Mouse (Mus musculus): ENCODE results near the gene Kirrel3. TPM values are rescaled to one million over a fixed set of nuclear protein-coding genes. Genes with fewer than 3 reads are reported as not detected.

Kirrel3 gene
- polyA plus RNA-seq, 1 experiment from 2014 or later = 0.06 TPM

DNA sequence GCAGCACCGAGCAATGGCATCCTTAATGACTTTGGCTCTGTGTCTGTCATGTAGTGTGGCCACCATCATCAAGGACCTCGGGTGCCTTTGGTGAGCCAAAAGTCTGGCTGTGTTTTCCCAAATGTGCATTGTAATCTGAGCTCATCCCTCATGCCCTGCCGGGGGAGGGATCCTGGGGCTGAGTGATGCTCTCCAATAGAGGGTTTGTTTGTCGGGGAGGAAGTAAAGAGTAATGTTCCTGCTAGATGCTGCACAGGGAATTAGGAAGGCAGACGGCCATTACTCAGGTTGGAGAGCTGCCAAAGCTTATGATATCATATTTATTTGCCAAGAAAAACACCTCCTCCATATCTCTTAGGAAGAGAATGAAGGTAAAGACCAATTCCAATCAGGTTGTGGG lies 401.1 kb downstream of the Kirrel3 start:
- ATAC-seq (ENCODE audit: low read depth) = no peak
- Histone ChIP-seq H3K4me3 (ENCODE audit: low read depth, low read length) (no peak overlapping the region), H3K4me1 (ENCODE audit: control insufficient read depth, low read depth, low read length) (no peaks in the 10 kb centered on the region), H3K27me3 (ENCODE audit: control insufficient read depth, insufficient read depth, low read depth, low read length) (no peaks in the 10 kb centered on the region), H3K27ac (ENCODE audit: low read length) (no peak overlapping the region), H3K9ac (ENCODE audit: low read depth, low read length) (no peak overlapping the region), H3K36me3 (ENCODE audit: control insufficient read depth, insufficient read depth) (no peaks in the 10 kb centered on the region), H3K4me2 (ENCODE audit: low read depth, low read length) (no peak overlapping the region), H3K9me3 (replicated peaks; ENCODE audit: control insufficient read depth, low read length) (no peaks in the 10 kb centered on the region)
- WGBS (ENCODE audit: insufficient replicate concordance) = 40% methylated on average over 5 of the region's 5 CpGs

- Histone ChIP-seq H3K4me3 (ENCODE audit: low read depth, low read length) (no peak overlapping the region), H3K9ac (ENCODE audit: low read depth, low read length) (no peak overlapping the region), H3K27ac (ENCODE audit: low read length) (no peak overlapping the region), H3K4me1 (ENCODE audit: control insufficient read depth, low read depth, low read length) (no peaks in the 10 kb centered on the region), H3K4me2 (ENCODE audit: low read depth, low read length) (no peak overlapping the region), H3K27me3 (ENCODE audit: control insufficient read depth, insufficient read depth, low read depth, low read length) (no peaks in the 10 kb centered on the region), H3K36me3 (ENCODE audit: control insufficient read depth, insufficient read depth) (no peaks in the 10 kb centered on the region), H3K9me3 (replicated peaks; ENCODE audit: control insufficient read depth, low read length) (no peaks in the 10 kb centered on the region)
- ATAC-seq (ENCODE audit: low read depth) = no peak
- WGBS (ENCODE audit: insufficient replicate concordance) = 23% methylated on average over 2 of the region's 2 CpGs
Observed at GRCm38 (mm10) chr9:34887196-34887595, 401.5 kb downstream of the Kirrel3 start.

GRCm38 (mm10) chr9:34888298-34888697 lies 402.6 kb downstream of the Kirrel3 start:
- no peak overlapping the region for H3K27ac ChIP-seq (ENCODE audit: low read length)
- no peak overlapping the region for H3K4me2 ChIP-seq (ENCODE audit: low read depth, low read length)
- no peak overlapping the region for H3K9ac ChIP-seq (ENCODE audit: low read depth, low read length)
- no peaks in the 10 kb centered on the region for H3K4me1 ChIP-seq (ENCODE audit: control insufficient read depth, low read depth, low read length)
- no peak for ATAC-seq (ENCODE audit: low read depth)
- H3K9me3 ChIP-seq (replicated peaks; ENCODE audit: control insufficient read depth, low read length) = no peaks in the 10 kb centered on the region
- H3K27me3 ChIP-seq (ENCODE audit: control insufficient read depth, insufficient read depth, low read depth, low read length) = no peaks in the 10 kb centered on the region
- no peaks in the 10 kb centered on the region for H3K36me3 ChIP-seq (ENCODE audit: control insufficient read depth, insufficient read depth)
- H3K4me3 ChIP-seq (ENCODE audit: low read depth, low read length) = no peak overlapping the region
- 63% methylated on average over 2 of the region's 2 CpGs for WGBS (ENCODE audit: insufficient replicate concordance)

DNA sequence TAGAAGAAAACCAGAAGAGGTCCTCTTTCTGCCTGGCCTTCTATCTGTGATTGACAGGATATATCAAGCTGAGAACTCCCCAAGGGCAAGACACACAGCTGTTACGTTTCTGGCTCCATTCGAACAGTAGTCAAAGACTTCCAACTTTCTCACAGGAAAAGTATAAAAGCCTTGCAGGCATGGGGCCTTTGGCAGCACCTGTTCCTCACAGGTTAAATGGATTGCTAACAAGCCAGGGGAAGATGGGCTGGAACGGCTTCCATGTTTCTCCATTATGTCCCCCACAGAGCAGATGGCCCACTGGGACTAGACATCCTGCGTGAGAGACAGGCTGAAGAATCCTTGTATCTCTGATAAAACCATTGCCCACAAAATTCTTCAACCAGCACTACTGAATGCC lies 415.5 kb downstream of the Kirrel3 start:
- Histone ChIP-seq H3K9me3 (replicated peaks; ENCODE audit: control insufficient read depth, low read length) (no peaks in the 10 kb centered on the region), H3K4me2 (ENCODE audit: low read depth, low read length) (no peak overlapping the region), H3K4me3 (ENCODE audit: low read depth, low read length) (no peak overlapping the region), H3K27ac (ENCODE audit: low read length) (no peak overlapping the region), H3K4me1 (ENCODE audit: control insufficient read depth, low read depth, low read length) (no peaks in the 10 kb centered on the region), H3K27me3 (ENCODE audit: control insufficient read depth, insufficient read depth, low read depth, low read length) (no peaks in the 10 kb centered on the region), H3K36me3 (ENCODE audit: control insufficient read depth, insufficient read depth) (no peaks in the 10 kb centered on the region), H3K9ac (ENCODE audit: low read depth, low read length) (no peak overlapping the region)
- ATAC-seq (ENCODE audit: low read depth) = no peak
- WGBS (ENCODE audit: insufficient replicate concordance) = 70% methylated on average over 4 of the region's 4 CpGs

DNA sequence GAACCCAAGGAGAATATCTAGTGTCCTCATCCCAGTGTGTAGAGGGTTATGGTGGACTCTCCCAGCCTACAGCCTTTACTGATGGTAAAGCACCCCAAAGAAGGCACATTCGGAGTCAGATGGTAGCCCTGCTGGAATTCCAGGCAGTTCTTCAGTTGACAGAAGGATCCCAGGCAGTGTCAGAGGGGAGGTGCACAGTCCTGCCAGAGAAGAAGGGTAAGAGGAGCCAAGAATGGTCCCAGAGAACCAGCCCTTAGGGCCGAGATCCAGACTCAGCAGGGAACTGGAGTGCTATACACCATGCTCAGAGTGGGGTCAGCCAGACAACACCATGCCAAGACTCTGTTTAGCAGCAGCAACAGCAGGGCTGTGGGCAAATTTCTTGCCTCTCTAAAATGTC lies 416.2 kb downstream of the Kirrel3 start:
- no peaks in the 10 kb centered on the region for H3K36me3 ChIP-seq (ENCODE audit: control insufficient read depth, insufficient read depth)
- no peak overlapping the region for H3K27ac ChIP-seq (ENCODE audit: low read length)
- H3K4me2 ChIP-seq (ENCODE audit: low read depth, low read length) = no peak overlapping the region
- no peaks in the 10 kb centered on the region for H3K4me1 ChIP-seq (ENCODE audit: control insufficient read depth, low read depth, low read length)
- no peak for ATAC-seq (ENCODE audit: low read depth)
- H3K9ac ChIP-seq (ENCODE audit: low read depth, low read length) = no peak overlapping the region
- WGBS (ENCODE audit: insufficient replicate concordance) = 44% methylated on average over 2 of the region's 2 CpGs
- no peaks in the 10 kb centered on the region for H3K9me3 ChIP-seq (replicated peaks; ENCODE audit: control insufficient read depth, low read length)
- H3K27me3 ChIP-seq (ENCODE audit: control insufficient read depth, insufficient read depth, low read depth, low read length) = no peaks in the 10 kb centered on the region
- no peak overlapping the region for H3K4me3 ChIP-seq (ENCODE audit: low read depth, low read length)

- Histone ChIP-seq H3K27me3 (ENCODE audit: control insufficient read depth, insufficient read depth, low read depth, low read length) (no peaks in the 10 kb centered on the region), H3K27ac (ENCODE audit: low read length) (no peak overlapping the region), H3K4me1 (ENCODE audit: control insufficient read depth, low read depth, low read length) (no peaks in the 10 kb centered on the region), H3K36me3 (ENCODE audit: control insufficient read depth, insufficient read depth) (no peaks in the 10 kb centered on the region), H3K4me3 (ENCODE audit: low read depth, low read length) (no peak overlapping the region), H3K9ac (ENCODE audit: low read depth, low read length) (no peak overlapping the region), H3K9me3 (replicated peaks; ENCODE audit: control insufficient read depth, low read length) (no peaks in the 10 kb centered on the region), H3K4me2 (ENCODE audit: low read depth, low read length) (no peak overlapping the region)
- WGBS (ENCODE audit: insufficient replicate concordance) = 64% methylated on average over 6 of the region's 6 CpGs
- ATAC-seq (ENCODE audit: low read depth) = no peak
Observed at GRCm38 (mm10) chr9:34905164-34905563, 419.5 kb downstream of the Kirrel3 start.

- no peaks in the 10 kb centered on the region for H3K4me1 ChIP-seq (ENCODE audit: control insufficient read depth, low read depth, low read length)
- no peak overlapping the region for H3K9ac ChIP-seq (ENCODE audit: low read depth, low read length)
- no peaks in the 10 kb centered on the region for H3K36me3 ChIP-seq (ENCODE audit: control insufficient read depth, insufficient read depth)
- ATAC-seq (ENCODE audit: low read depth) = no peak
- 57% methylated on average over 3 of the region's 3 CpGs for WGBS (ENCODE audit: insufficient replicate concordance)
- no peak overlapping the region for H3K4me2 ChIP-seq (ENCODE audit: low read depth, low read length)
- H3K4me3 ChIP-seq (ENCODE audit: low read depth, low read length) = no peak overlapping the region
- H3K27me3 ChIP-seq (ENCODE audit: control insufficient read depth, insufficient read depth, low read depth, low read length) = no peaks in the 10 kb centered on the region
- H3K27ac ChIP-seq (ENCODE audit: low read length) = no peak overlapping the region
- H3K9me3 ChIP-seq (replicated peaks; ENCODE audit: control insufficient read depth, low read length) = no peaks in the 10 kb centered on the region
Observed at GRCm38 (mm10) chr9:34908040-34908439, 422.3 kb downstream of the Kirrel3 start.

- Histone ChIP-seq H3K4me3 (ENCODE audit: low read depth, low read length) (no peak overlapping the region), H3K36me3 (ENCODE audit: control insufficient read depth, insufficient read depth) (no peaks in the 10 kb centered on the region), H3K27me3 (ENCODE audit: control insufficient read depth, insufficient read depth, low read depth, low read length) (no peaks in the 10 kb centered on the region), H3K4me1 (ENCODE audit: control insufficient read depth, low read depth, low read length) (no peaks in the 10 kb centered on the region), H3K4me2 (ENCODE audit: low read depth, low read length) (no peak overlapping the region), H3K9ac (ENCODE audit: low read depth, low read length) (no peak overlapping the region), H3K27ac (ENCODE audit: low read length) (no peak overlapping the region), H3K9me3 (replicated peaks; ENCODE audit: control insufficient read depth, low read length) (no peaks in the 10 kb centered on the region)
- ATAC-seq (ENCODE audit: low read depth) = no peak
- WGBS (ENCODE audit: insufficient replicate concordance) = 44% methylated on average over 7 of the region's 7 CpGs
Observed at GRCm38 (mm10) chr9:34911838-34912237, 426.1 kb downstream of the Kirrel3 start.

DNA sequence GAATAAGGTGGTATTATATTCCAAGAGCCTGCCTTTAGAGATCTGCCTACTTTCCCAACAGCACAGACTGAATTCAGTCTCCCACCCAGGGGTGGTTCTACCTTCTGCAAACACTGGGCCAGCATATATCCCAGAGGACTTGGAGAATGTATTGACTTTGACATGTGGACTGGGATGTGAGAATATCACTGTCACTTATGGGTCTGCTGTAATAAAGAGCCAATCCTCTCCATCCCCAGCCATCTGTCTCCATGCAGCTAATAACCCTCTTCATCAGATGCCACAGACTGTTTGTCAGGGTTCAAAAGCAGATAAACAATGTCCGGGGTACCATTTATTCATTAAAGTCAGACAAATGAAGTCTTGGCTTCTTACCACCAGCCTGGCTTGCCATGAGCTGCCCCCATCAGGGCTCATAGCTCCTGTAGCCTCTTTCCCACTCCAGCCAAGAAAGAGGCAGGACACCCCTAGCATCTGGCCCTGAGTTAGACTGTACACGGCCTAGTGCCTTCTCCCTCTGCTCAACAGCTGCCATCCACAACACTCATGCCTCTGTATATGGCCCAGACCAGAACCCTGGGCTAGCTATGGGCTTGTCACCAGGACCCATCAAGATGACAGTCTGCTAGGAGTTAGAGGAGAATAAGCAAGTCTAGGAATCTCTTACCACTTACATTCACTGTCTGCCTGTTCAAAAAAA lies 426.7 kb downstream of the Kirrel3 start:
- WGBS (ENCODE audit: insufficient replicate concordance) = 57% methylated on average over 2 of the region's 2 CpGs
- no peak for ATAC-seq (ENCODE audit: low read depth)
- Histone ChIP-seq H3K4me3 (ENCODE audit: low read depth, low read length) (no peak overlapping the region), H3K27me3 (ENCODE audit: control insufficient read depth, insufficient read depth, low read depth, low read length) (no peaks in the 10 kb centered on the region), H3K36me3 (ENCODE audit: control insufficient read depth, insufficient read depth) (no peaks in the 10 kb centered on the region), H3K9ac (ENCODE audit: low read depth, low read length) (no peak overlapping the region), H3K4me2 (ENCODE audit: low read depth, low read length) (no peak overlapping the region), H3K4me1 (ENCODE audit: control insufficient read depth, low read depth, low read length) (no peaks in the 10 kb centered on the region), H3K9me3 (replicated peaks; ENCODE audit: control insufficient read depth, low read length) (no peaks in the 10 kb centered on the region), H3K27ac (ENCODE audit: low read length) (no peak overlapping the region)
